Mouse (Mus musculus) kidney, postnatal 0 days (tissue): Measurements from ENCODE around the gene Mcam. TPM values are rescaled to one million over a fixed set of nuclear protein-coding genes. Genes with fewer than 3 reads are reported as not detected.

Source experiments
- ATAC-seq: fragments of 200-750 bp; cut with Nextera tagmentation; replicated peaks from 2 replicates; pipeline ENCODE4 v1.8.0; 2017; ENCODE audit warnings: low read depth, moderate number of reproducible peaks, moderate TSS enrichment, moderate library complexity; ENCODE audit not compliant: low FRiP score
- DNase-seq: peaks from one replicate; pipeline ENCODE4 v3.0.0-alpha.2; 2016; ENCODE audit warnings: low spot score
- H3K27ac ChIP-seq: fragments of 300-500 bp; sonication (generic); 2 replicates; pipeline ENCODE4 v1.5.1; 2014; ENCODE audit warnings: mild to moderate bottlenecking
- H3K27me3 ChIP-seq: fragments of 300-500 bp; sonication (generic); 2 replicates; pipeline ENCODE4 v1.6.1; 2014; ENCODE audit warnings: low read length, mixed read lengths; ENCODE audit not compliant: insufficient read depth
- H3K36me3 ChIP-seq: fragments of 300-500 bp; sonication (generic); 2 replicates; pipeline ENCODE4 v1.6.1; 2014; ENCODE audit warnings: low read length, mixed read lengths; ENCODE audit not compliant: insufficient read depth
- H3K4me1 ChIP-seq: fragments of 300-500 bp; sonication (generic); replicated peaks from 2 replicates; pipeline ENCODE4 v1.6.1; 2014; ENCODE audit warnings: antibody characterized with exemption, low read length, mixed read lengths; ENCODE audit not compliant: insufficient read depth
- H3K4me2 ChIP-seq: fragments of 300-500 bp; sonication (generic); 2 replicates; pipeline ENCODE4 v1.6.1; 2014; ENCODE audit warnings: mild to moderate bottlenecking, low read length, moderate library complexity, mixed read lengths
- H3K4me3 ChIP-seq: fragments of 300-500 bp; sonication (generic); replicated peaks from 2 replicates; pipeline ENCODE4 v1.5.1; 2014; ENCODE audit warnings: low read depth, low read length
- H3K9ac ChIP-seq: fragments of 300-500 bp; sonication (generic); 2 replicates; pipeline ENCODE4 v1.6.1; 2014; ENCODE audit warnings: low read depth, low read length
- H3K9me3 ChIP-seq: fragments of 300-500 bp; sonication (generic); replicated peaks from 2 replicates; pipeline ENCODE4 v1.6.1; 2016; ENCODE audit warnings: low read length, inconsistent platforms, mixed read lengths
- CTCF ChIP-seq: IDR thresholded peaks from 2 replicates; pipeline ENCODE4 v1.5.1; 2016; ENCODE audit warnings: antibody characterized with exemption, low read depth, mild to moderate bottlenecking, moderate library complexity
- WGBS: fragments of 180-500 bp; shearing (Covaris S2); extraction: QIAGEN DNeasy Blood & Tissue Kit; methylation state at CpG from one replicate; pipeline ENCODE4 v1.1.7; 2014; 5-methylcytosine and 5-hydroxymethylcytosine counted together
- polyA plus RNA-seq: library from polyadenylated mRNA; unstranded; fragments of >200 nt; fragmentation: Nextera tagmentation; extraction: Ambion mirVana; gene quantifications from 2 replicates; pipeline ENCODE4 v1.2.1, GENCODE M21; 2015

The Mcam gene
- polyA plus RNA-seq, 1 experiment from 2014 or later = 46.3 TPM

- H3K4me1 ChIP-seq = peaks cover 12% of the 10 kb centered on the region
- ATAC-seq = no peak
- H3K27ac ChIP-seq = no peak overlapping the region
- DNase-seq = no peak
- WGBS = 87% methylated on average over 2 of the region's 2 CpGs
- TF ChIP-seq CTCF = no peak
- no peaks in the 10 kb centered on the region for H3K36me3 ChIP-seq
- no peak overlapping the region for H3K9ac ChIP-seq
- no peak overlapping the region for H3K4me3 ChIP-seq
- no peaks in the 10 kb centered on the region for H3K9me3 ChIP-seq
- no peak overlapping the region for H3K4me2 ChIP-seq
- no peaks in the 10 kb centered on the region for H3K27me3 ChIP-seq
These were observed 19.8 kb upstream of the Mcam start for GRCm38 (mm10) chr9:44114453-44114852.

- Histone ChIP-seq H3K4me2 (no peak overlapping the region), H3K4me3 (no peak overlapping the region), H3K27ac (no peak overlapping the region), H3K9ac (no peak overlapping the region), H3K36me3 (no peaks in the 10 kb centered on the region), H3K27me3 (no peaks in the 10 kb centered on the region), H3K4me1 (peaks cover under 1% of the 10 kb centered on the region), H3K9me3 (no peaks in the 10 kb centered on the region)
- ATAC-seq (no peak), DNase-seq (no peak)
- no peak for TF ChIP-seq CTCF
- WGBS = 81% methylated on average over 9 of the region's 9 CpGs
These were observed 18.7 kb upstream of the Mcam start for GRCm38 (mm10) chr9:44115599-44115998.

GRCm38 (mm10) chr9:44116182-44116581, 18.1 kb upstream of the Mcam start:
- no peak for ATAC-seq
- TF ChIP-seq CTCF = peak; percentile 43
- no peak overlapping the region for H3K27ac ChIP-seq

GRCm38 (mm10) chr9:44119011-44119410, 15.3 kb upstream of the Mcam start:
- Histone ChIP-seq H3K4me3 (no peak overlapping the region), H3K27me3 (no peaks in the 10 kb centered on the region), H3K9ac (no peak overlapping the region), H3K4me1 (no peaks in the 10 kb centered on the region), H3K27ac (no peak overlapping the region), H3K36me3 (no peaks in the 10 kb centered on the region), H3K4me2 (no peak overlapping the region), H3K9me3 (no peaks in the 10 kb centered on the region)
- peak; percentile 71 for TF ChIP-seq CTCF
- DNase-seq (no peak), ATAC-seq (no peak)
- 63% methylated on average over 5 of the region's 5 CpGs for WGBS

More at GRCm38 (mm10) chr9:44116182-44116581, 18.1 kb upstream of the Mcam start:
- H3K4me1 ChIP-seq = no peaks in the 10 kb centered on the region
- no peaks in the 10 kb centered on the region for H3K36me3 ChIP-seq
- H3K4me3 ChIP-seq = no peak overlapping the region
- no peaks in the 10 kb centered on the region for H3K9me3 ChIP-seq
- no peaks in the 10 kb centered on the region for H3K27me3 ChIP-seq
- DNase-seq = no peak
- H3K4me2 ChIP-seq = no peak overlapping the region
- 88% methylated on average over 4 of the region's 4 CpGs for WGBS
- no peak overlapping the region for H3K9ac ChIP-seq

GRCm38 (mm10) chr9:44119948-44120465, 14.3 kb upstream of the Mcam start:
- Histone ChIP-seq H3K4me2 (no peak overlapping the region), H3K27ac (no peak overlapping the region), H3K9me3 (no peaks in the 10 kb centered on the region), H3K36me3 (no peaks in the 10 kb centered on the region), H3K27me3 (no peaks in the 10 kb centered on the region), H3K4me3 (no peak overlapping the region), H3K4me1 (peaks cover 4% of the 10 kb centered on the region; the same call in 1 of the 2 replicates), H3K9ac (no peak overlapping the region)
- WGBS = 74% methylated on average over 8 of the region's 8 CpGs
- ATAC-seq (no peak), DNase-seq (no peak)
- no peak for TF ChIP-seq CTCF

GRCm38 (mm10) chr9:44124317-44124716, 10.0 kb upstream of the Mcam start:
- Histone ChIP-seq H3K4me1 (peaks cover 21% of the 10 kb centered on the region; the same call in 1 of the 2 replicates), H3K4me3 (no peak overlapping the region), H3K27ac (no peak overlapping the region), H3K4me2 (no peak overlapping the region), H3K36me3 (no peaks in the 10 kb centered on the region), H3K27me3 (no peaks in the 10 kb centered on the region), H3K9me3 (no peaks in the 10 kb centered on the region), H3K9ac (no peak overlapping the region)
- ATAC-seq = no peak
- DNase-seq = no peak
- peak; percentile 72 for TF ChIP-seq CTCF
- 76% methylated on average over 6 of the region's 6 CpGs for WGBS

- no peak overlapping the region for H3K4me2 ChIP-seq
- no peak for ATAC-seq
- H3K36me3 ChIP-seq = no peaks in the 10 kb centered on the region
- no peak overlapping the region for H3K4me3 ChIP-seq
- no peaks in the 10 kb centered on the region for H3K27me3 ChIP-seq
- peaks cover 27% of the 10 kb centered on the region; the same call in 1 of the 2 replicates for H3K4me1 ChIP-seq
- DNase-seq = no peak
- TF ChIP-seq CTCF = no peak
- WGBS = 12% methylated on average over 5 of the region's 5 CpGs
- no peaks in the 10 kb centered on the region for H3K9me3 ChIP-seq
- H3K27ac ChIP-seq = peak overlapping the region; percentile 65
- H3K9ac ChIP-seq = no peak overlapping the region
These were observed 9.2 kb upstream of the Mcam start for GRCm38 (mm10) chr9:44125026-44125425.
